ENCODE assay signal across 22 mouse cellular contexts in genomic region chr2:131168914-131169313, GRCm38 (mm10). TPM values are rescaled to one million over a fixed set of nuclear protein-coding genes. Genes with fewer than 3 reads are reported as not detected.
"Had no signal": no experiment of that assay in that cellular context is flagged by ENCODE, and none has a peak within 500 bp of the region (broad histone marks: within the 10 kb centered on the region; RNA-seq: fewer than 3 reads in every experiment).

No protein-coding gene starts in this region.

- H3K9ac ChIP-seq: limb, embryonic 13.5 days; liver, embryonic 14.5 days; lung, embryonic 15.5 days; neural tube, embryonic 15.5 days had no signal

- H3K27ac ChIP-seq: limb, embryonic 13.5 days; liver, embryonic 14.5 days; lung, embryonic 15.5 days; midbrain, embryonic 10.5 days; neural tube, embryonic 15.5 days had no signal

- DNase-seq: kidney, adult 8-10 months; kidney, postnatal 25 days; left cerebral cortex, postnatal 4 days; lung, postnatal 4 days; right cerebral cortex, adult 18-20 months; right cerebral cortex, postnatal 25 days; thymus, postnatal 4 days had no signal

- H3K9me3 ChIP-seq: lung, embryonic 15.5 days; midbrain, embryonic 10.5 days; neural tube, embryonic 15.5 days had no signal

- H3K4me3 ChIP-seq: limb, embryonic 13.5 days; lung, embryonic 15.5 days; midbrain, embryonic 10.5 days; myocyte; neural tube, embryonic 15.5 days had no signal

- H3K4me2 ChIP-seq: limb, embryonic 13.5 days; lung, embryonic 15.5 days; neural tube, embryonic 15.5 days had no signal

- H3K36me3 ChIP-seq: limb, embryonic 13.5 days; lung, embryonic 15.5 days; neural tube, embryonic 15.5 days had no signal

RNA-seq across cellular contexts. Expression of gene Gm11037, which starts 35.6 kb away (rescaled TPM):
- total RNA-seq: layer of hippocampus, adult 18-20 months; layer of hippocampus, postnatal 10 days; left cerebral cortex, postnatal 10 days; left cerebral cortex, postnatal 4 days; liver, adult 2 months; megakaryocyte, adult 5-6 weeks had no signal
- polyA plus RNA-seq: kidney, embryonic 16.5 days; limb, embryonic 13.5 days; liver, adult 2 months; liver, embryonic 14.5 days; lung, embryonic 15.5 days; midbrain, embryonic 10.5 days; myocyte; neural tube, embryonic 11.5 days; neural tube, embryonic 15.5 days; small intestine, adult 2 months; stomach, embryonic 16.5 days had no signal
